Mouse (Mus musculus) small intestine, adult 2 months (tissue): ENCODE results near the gene Ptprn2.

ENCODE experiments used
- CTCF ChIP-seq: fragments of 200-500 bp; IDR thresholded peaks from 2 replicates; pipeline ENCODE4 v1.5.1; 2012; ENCODE audit warnings: low read depth, mild to moderate bottlenecking, control low read depth, inconsistent platforms, low read length, moderate library complexity, mixed read lengths; ENCODE audit not compliant: insufficient replicate concordance, insufficient read length; ENCODE audit errors: extremely low read depth
- POLR2A ChIP-seq: fragments of 200-500 bp; IDR thresholded peaks from 2 replicates; pipeline ENCODE4 v1.6.1; 2012; ENCODE audit warnings: low read depth, mild to moderate bottlenecking, control low read depth, inconsistent platforms, low read length, moderate library complexity

- no peak for TF ChIP-seq POLR2A
- no peak for TF ChIP-seq CTCF
Measured at GRCm38 (mm10) chr12:116823341-116823740, 337.8 kb downstream of the Ptprn2 start.
